21 mouse cellular contexts compared by ENCODE assay signal in the genomic region with DNA sequence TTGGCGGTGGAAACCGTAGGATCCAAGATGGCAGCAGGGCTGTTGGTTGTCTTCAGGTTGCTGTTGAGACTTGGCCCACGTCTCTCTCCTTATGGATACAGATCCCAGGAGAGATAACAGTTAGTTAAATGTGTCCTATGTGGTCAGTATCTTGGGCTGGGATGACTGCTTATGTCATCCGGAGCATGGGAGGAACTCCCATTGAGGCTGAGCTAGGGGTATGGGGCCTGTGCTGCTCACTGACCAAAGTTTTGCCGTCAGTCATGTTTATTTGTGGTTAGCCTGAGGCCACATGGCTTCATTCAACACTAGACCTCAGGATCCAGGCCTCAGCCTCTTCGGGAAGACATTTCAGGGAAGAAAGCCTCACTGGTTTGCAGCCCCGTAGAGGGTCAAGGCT. TPM values are rescaled to one million over a fixed set of nuclear protein-coding genes. Genes with fewer than 3 reads are reported as not detected.
A peak's percentile ranks its signal among the peaks of the same experiment; 100 is the strongest.
DNase-seq lines count a peak whose midpoint lies in the region; ATAC-seq and TF ChIP-seq lines count a peak whose summit lies in the region.
"Had no signal": no experiment of that assay in that cellular context is flagged by ENCODE, and none has a peak within 500 bp of the region (broad histone marks: within the 10 kb centered on the region; RNA-seq: fewer than 3 reads in every experiment).

No protein-coding gene starts in this region.

- peak overlapping the region; percentile 87 for H3K4me3 ChIP-seq in erythroblast, embryonic 14.5 days (replicated peaks)
- H3K4me3 ChIP-seq in liver, embryonic 11.5 days (ENCODE audit: low read depth, low read length) = no peak overlapping the region
- no peak overlapping the region for H3K4me3 ChIP-seq in ES-E14 (ENCODE audit: insufficient read depth in 1 of 2, low read depth in 1 of 2, low read length in 2 of 2, poor library complexity in 1 of 2, severe bottlenecking in 1 of 2)
- H3K4me3 ChIP-seq: gastrocnemius, adult 2 months; hindbrain, embryonic 12.5 days; kidney, embryonic 15.5 days; lung, embryonic 15.5 days; midbrain, embryonic 12.5 days; neural tube, embryonic 12.5 days had no signal

- no peak for ATAC-seq in erythroblast, adult 5-6 weeks (replicated peaks; ENCODE audit: low FRiP score, poor library complexity, severe bottlenecking)
- no peak for ATAC-seq in liver, embryonic 11.5 days (replicated peaks; ENCODE audit: low FRiP score)
- ATAC-seq in megakaryocyte progenitor cell, adult 5-6 weeks (replicated peaks; ENCODE audit: poor library complexity) = no peak
- ATAC-seq: forebrain, embryonic 14.5 days had no signal

- H3K4me2 ChIP-seq in liver, embryonic 11.5 days = peak overlapping the region; percentile 15
- H3K4me2 ChIP-seq: heart, embryonic 11.5 days; hindbrain, embryonic 12.5 days; kidney, embryonic 15.5 days; lung, embryonic 15.5 days had no signal

- no peaks in the 10 kb centered on the region for H3K27me3 ChIP-seq in erythroblast, embryonic 14.5 days (ENCODE audit: control insufficient read depth)
- H3K27me3 ChIP-seq in liver, embryonic 11.5 days (replicated peaks; ENCODE audit: control insufficient read depth, insufficient read depth, low read length) = no peaks in the 10 kb centered on the region
- H3K27me3 ChIP-seq: hindbrain, embryonic 12.5 days; kidney, embryonic 15.5 days; lung, embryonic 15.5 days; midbrain, embryonic 12.5 days; neural tube, embryonic 12.5 days had no signal

- peaks cover 60% of the 10 kb centered on the region for H3K36me3 ChIP-seq in erythroblast, embryonic 14.5 days (ENCODE audit: control insufficient read depth)
- H3K36me3 ChIP-seq in liver, embryonic 11.5 days (ENCODE audit: control insufficient read depth, insufficient read depth, low read length) = peaks cover 28% of the 10 kb centered on the region
- peaks cover 32% of the 10 kb centered on the region for H3K36me3 ChIP-seq in ES-E14 (ENCODE audit: control insufficient read depth, insufficient read depth, low read length, poor library complexity, severe bottlenecking)

- no peak overlapping the region for H3K27ac ChIP-seq in liver, embryonic 11.5 days (ENCODE audit: low read depth, low read length)
- no peak overlapping the region for H3K27ac ChIP-seq in ES-E14 (ENCODE audit: insufficient read depth, low read depth, low read length, poor library complexity, severe bottlenecking)
- H3K27ac ChIP-seq: gastrocnemius, adult 2 months; hindbrain, embryonic 12.5 days; kidney, embryonic 15.5 days; lung, embryonic 15.5 days; midbrain, embryonic 12.5 days; neural tube, embryonic 12.5 days had no signal

- in situ Hi-C loops in ES-E14 (cut with MboI; ENCODE audit: low sequenced_read_pairs in 2 of 2, unreplicated experiment in 2 of 2) = no loop called here

- DNase-seq in liver, embryonic 11.5 days (ENCODE audit: low spot score) = no peak
- DNase-seq in liver = no peak
- peak; percentile 58 for DNase-seq in 3134 (ENCODE audit: extremely low read depth, insufficient read length, low spot score)
- DNase-seq in ES-E14 (ENCODE audit: low read depth, low spot score) = no peak
- no peak for DNase-seq in thymus, postnatal 36 days
- DNase-seq: cerebellum, adult 11-12 months; heart, postnatal 14 days; kidney, adult 11 months; kidney, postnatal 4 days; lung, postnatal 36 days had no signal

- WGBS in liver, embryonic 11.5 days = 84% methylated on average over 7 of the region's 7 CpGs

- H3K9me3 ChIP-seq in erythroblast, embryonic 14.5 days (ENCODE audit: control insufficient read depth, low read length) = no peaks in the 10 kb centered on the region
- H3K9me3 ChIP-seq in liver, embryonic 11.5 days (ENCODE audit: control insufficient read depth, low read length) = no peaks in the 10 kb centered on the region
- no peaks in the 10 kb centered on the region for H3K9me3 ChIP-seq in ES-E14 (ENCODE audit: control insufficient read depth, insufficient read depth, low read depth, low read length)
- H3K9me3 ChIP-seq: hindbrain, embryonic 12.5 days; kidney, embryonic 15.5 days; lung, embryonic 15.5 days; midbrain, embryonic 12.5 days; neural tube, embryonic 12.5 days had no signal

- peaks cover 42% of the 10 kb centered on the region for H3K4me1 ChIP-seq in erythroblast, embryonic 14.5 days (ENCODE audit: control insufficient read depth)
- peaks cover 13% of the 10 kb centered on the region for H3K4me1 ChIP-seq in liver, embryonic 11.5 days (replicated peaks; ENCODE audit: control insufficient read depth, insufficient read depth, low read length)
- H3K4me1 ChIP-seq in ES-E14 (ENCODE audit: control insufficient read depth in 2 of 2, insufficient read depth in 2 of 2, low read length in 2 of 2, poor library complexity in 1 of 2) = peaks cover 0 to 2% of the 10 kb centered on the region in 2 experiments; a peak in 1 of 4 replicates

- no peak overlapping the region for H3K9ac ChIP-seq in liver, embryonic 11.5 days (ENCODE audit: low read depth, low read length)
- H3K9ac ChIP-seq in ES-E14 (ENCODE audit: insufficient read depth, low read depth, low read length, poor library complexity, severe bottlenecking) = peak overlapping the region; percentile 37; the same call in 1 of the 2 replicates
- H3K9ac ChIP-seq: hindbrain, embryonic 12.5 days; kidney, embryonic 15.5 days; lung, embryonic 15.5 days; midbrain, embryonic 12.5 days; neural tube, embryonic 12.5 days had no signal

TF ChIP-seq in ES-E14, 5 proteins besides CTCF, POLR2A, EP300 and RAD21:
- no peak for TF ChIP-seq ZNF384 (IDR thresholded peaks at IDR 0.05; ENCODE audit: low read depth, low read length)
- TF ChIP-seq ZC3H11A (IDR thresholded peaks at IDR 0.05; ENCODE audit: borderline replicate concordance, low read depth, low read length) = no peak
- TF ChIP-seq HCFC1 (IDR thresholded peaks at IDR 0.05; ENCODE audit: borderline replicate concordance, insufficient read depth, low read length) = no peak
- no peak for TF ChIP-seq MAFK (IDR thresholded peaks at IDR 0.05; ENCODE audit: insufficient read depth, low read depth, low read length)
- TF ChIP-seq CHD2 (IDR thresholded peaks at IDR 0.05; ENCODE audit: low read depth, low read length) = no peak

RNA-seq across cellular contexts. Expression of a gene that starts 2.1 kb away (rescaled TPM):
- 0.94 and 1.8 TPM in 2 replicates for polyA plus RNA-seq in erythroblast, embryonic 14.5 days (2012)
- 5.6 and 10.0 TPM in 2 replicates for total RNA-seq in erythroblast, adult 5-6 weeks (2015; ENCODE audit: low replicate concordance)
- total RNA-seq in erythroblast, adult 5-6 weeks (2017; ENCODE audit: low replicate concordance) = 7.8 and 8.5 TPM in 2 replicates
- 79.3 and 86.8 TPM in 2 replicates for polyA plus RNA-seq in liver, embryonic 11.5 days (2014; fragmentation: Nextera tagmentation; extraction: Ambion mirVana)
- total RNA-seq in ES-E14 (2012; rRNA removed) = 106 and 119 TPM in 2 replicates
- total RNA-seq in megakaryocyte progenitor cell, adult 5-6 weeks (2015) = 26.8 and 47.5 TPM in 2 replicates
- total RNA-seq in megakaryocyte progenitor cell, adult 5-6 weeks (2017) = 28.5 and 35.9 TPM in 2 replicates

RNA-seq across cellular contexts. Expression of a gene that starts 2.2 kb away (rescaled TPM):
- 0.17 and 0.55 TPM in 2 replicates for polyA plus RNA-seq in erythroblast, embryonic 14.5 days (2012)
- 1.5 and 1.7 TPM in 2 replicates for total RNA-seq in erythroblast, adult 5-6 weeks (2015; ENCODE audit: low replicate concordance)
- total RNA-seq in erythroblast, adult 5-6 weeks (2017; ENCODE audit: low replicate concordance) = 2.5 and 6.4 TPM in 2 replicates
- polyA plus RNA-seq in liver, embryonic 11.5 days (2014; fragmentation: Nextera tagmentation; extraction: Ambion mirVana) = 16.4 and 16.9 TPM in 2 replicates
- 9.7 and 10.1 TPM in 2 replicates for total RNA-seq in ES-E14 (2012; rRNA removed)
- total RNA-seq in megakaryocyte progenitor cell, adult 5-6 weeks (2015) = 7.6 and 7.8 TPM in 2 replicates
- 8.8 and 9.2 TPM in 2 replicates for total RNA-seq in megakaryocyte progenitor cell, adult 5-6 weeks (2017)

RNA-seq across cellular contexts. Expression of a gene that starts 8.2 kb away (rescaled TPM):
- not detected in 2 replicates for polyA plus RNA-seq in erythroblast, embryonic 14.5 days (2012)
- not detected in 2 replicates for total RNA-seq in erythroblast, adult 5-6 weeks (2015; ENCODE audit: low replicate concordance)
- total RNA-seq in erythroblast, adult 5-6 weeks (2017; ENCODE audit: low replicate concordance) = 0.14 and 0.85 TPM in 2 replicates
- 0.22 and 0.26 TPM in 2 replicates for polyA plus RNA-seq in liver, embryonic 11.5 days (2014; fragmentation: Nextera tagmentation; extraction: Ambion mirVana)
- total RNA-seq in ES-E14 (2012; rRNA removed) = 0.40 and 0.58 TPM in 2 replicates
- total RNA-seq in megakaryocyte progenitor cell, adult 5-6 weeks (2015) = 0.07 and 0.10 TPM in 2 replicates
- total RNA-seq in megakaryocyte progenitor cell, adult 5-6 weeks (2017) = 0.17 TPM in 2 replicates

RNA-seq across cellular contexts. Expression of a gene that starts 20.2 kb away (rescaled TPM):
- polyA plus RNA-seq in erythroblast, embryonic 14.5 days (2012) = 2.1 and 3.5 TPM in 2 replicates
- 2.3 and 5.9 TPM in 2 replicates for total RNA-seq in erythroblast, adult 5-6 weeks (2015; ENCODE audit: low replicate concordance)
- 2.2 and 5.3 TPM in 2 replicates for total RNA-seq in erythroblast, adult 5-6 weeks (2017; ENCODE audit: low replicate concordance)
- polyA plus RNA-seq in liver, embryonic 11.5 days (2014; fragmentation: Nextera tagmentation; extraction: Ambion mirVana) = 48.5 and 49.1 TPM in 2 replicates
- 62.2 and 104 TPM in 2 replicates for total RNA-seq in ES-E14 (2012; rRNA removed)
- 18.7 and 22.5 TPM in 2 replicates for total RNA-seq in megakaryocyte progenitor cell, adult 5-6 weeks (2015)
- total RNA-seq in megakaryocyte progenitor cell, adult 5-6 weeks (2017) = 19.3 and 33.7 TPM in 2 replicates

RNA-seq across cellular contexts. Expression of a gene that starts 20.2 kb away (rescaled TPM):
- 3.8 and 4.1 TPM in 2 replicates for polyA plus RNA-seq in erythroblast, embryonic 14.5 days (2012)
- total RNA-seq in erythroblast, adult 5-6 weeks (2015; ENCODE audit: low replicate concordance) = 5.6 and 10.0 TPM in 2 replicates
- 4.3 and 23.7 TPM in 2 replicates for total RNA-seq in erythroblast, adult 5-6 weeks (2017; ENCODE audit: low replicate concordance)
- 16.1 and 17.9 TPM in 2 replicates for polyA plus RNA-seq in liver, embryonic 11.5 days (2014; fragmentation: Nextera tagmentation; extraction: Ambion mirVana)
- total RNA-seq in ES-E14 (2012; rRNA removed) = 17.1 and 32.0 TPM in 2 replicates
- 7.9 and 8.3 TPM in 2 replicates for total RNA-seq in megakaryocyte progenitor cell, adult 5-6 weeks (2015)
- 6.2 and 6.7 TPM in 2 replicates for total RNA-seq in megakaryocyte progenitor cell, adult 5-6 weeks (2017)
